Mouse (Mus musculus) forelimb bud, embryonic 11.5 days (tissue): Measurements from ENCODE around the gene Prn.

Experiments
- DNase-seq: peaks from one replicate; pipeline ENCODE4 v3.0.0-alpha.2; 2012; ENCODE audit warnings: low read depth, low spot score

The Prn gene

GRCm38 (mm10) chr2:131948916-131949639 is 39.3 kb downstream of the Prn start:
- DNase-seq, result no peak

- no peak for DNase-seq
These were observed 40.2 kb downstream of the Prn start for GRCm38 (mm10) chr2:131949767-131950597.

GRCm38 (mm10) chr2:131950598-131951095 is 40.9 kb downstream of the Prn start, which contains the start of gene Prnd:
Gene Prnd, plus strand, starts transcription at chr2:131950861.
- no peak for DNase-seq

DNA sequence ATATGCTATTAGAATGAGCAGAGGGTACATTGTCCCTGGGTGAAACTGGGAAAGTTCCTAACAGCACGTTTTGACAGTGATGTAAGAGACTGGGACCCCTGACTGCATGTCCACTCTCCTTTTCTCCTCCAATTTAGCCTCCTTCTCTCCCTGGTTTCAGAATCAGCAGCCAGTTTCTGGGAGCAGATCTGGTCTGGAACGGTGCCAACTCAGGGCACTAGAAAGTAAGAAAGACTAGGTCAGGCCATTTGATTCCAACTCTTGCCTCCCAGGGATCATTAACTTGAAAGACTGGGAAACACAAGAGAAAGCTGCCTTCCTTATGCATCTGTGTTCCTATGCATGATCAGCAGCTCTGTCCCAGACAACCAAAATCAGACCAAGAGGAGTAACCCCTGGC is 42.7 kb downstream of the Prn start:
- DNase-seq, result no peak

- DNase-seq, result no peak
These were observed 43.3 kb downstream of the Prn start for GRCm38 (mm10) chr2:131952961-131953538.

DNA sequence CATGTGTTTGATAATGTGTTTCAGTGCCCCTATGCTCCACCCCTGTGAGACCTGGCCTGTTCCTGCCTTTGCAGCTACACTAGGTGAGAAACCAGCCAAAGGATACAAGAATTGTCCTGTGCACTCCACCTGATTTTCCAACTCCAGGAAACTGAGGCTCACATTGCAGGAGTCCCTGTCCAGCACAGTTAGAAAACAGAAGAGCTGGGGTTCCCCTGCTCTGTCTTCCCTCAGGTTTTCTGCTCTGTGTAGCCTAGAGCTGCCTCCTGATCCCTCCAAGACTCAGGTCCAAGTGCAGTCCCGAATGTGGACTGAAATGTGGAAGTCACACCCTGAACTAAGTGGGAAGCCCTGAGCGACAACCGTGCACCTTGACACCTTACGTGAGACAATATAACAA is 44.0 kb downstream of the Prn start:
- no peak for DNase-seq

- no peak for DNase-seq
These were observed 45.1 kb downstream of the Prn start for GRCm38 (mm10) chr2:131954835-131955234.

DNA sequence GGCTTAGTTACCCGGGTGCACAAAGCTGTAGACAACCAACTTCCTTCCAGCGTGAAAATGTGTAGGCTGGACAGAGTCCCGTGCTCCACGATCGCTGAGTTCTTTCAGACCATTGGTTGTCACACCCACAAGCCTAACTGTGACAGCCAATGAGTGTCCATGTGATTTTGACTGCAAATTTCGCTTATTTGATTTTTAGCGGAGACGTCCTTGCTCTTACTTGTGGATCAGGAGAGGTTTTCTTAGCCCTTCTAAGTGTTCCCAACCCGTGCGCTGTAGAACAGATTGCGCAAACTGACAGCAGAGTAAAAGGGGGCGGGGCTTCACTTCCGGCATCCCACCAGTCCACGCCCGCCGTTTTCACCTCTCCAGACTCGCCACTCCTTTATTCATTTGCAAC is 45.5 kb downstream of the Prn start:
- DNase-seq, result no peak

DNA sequence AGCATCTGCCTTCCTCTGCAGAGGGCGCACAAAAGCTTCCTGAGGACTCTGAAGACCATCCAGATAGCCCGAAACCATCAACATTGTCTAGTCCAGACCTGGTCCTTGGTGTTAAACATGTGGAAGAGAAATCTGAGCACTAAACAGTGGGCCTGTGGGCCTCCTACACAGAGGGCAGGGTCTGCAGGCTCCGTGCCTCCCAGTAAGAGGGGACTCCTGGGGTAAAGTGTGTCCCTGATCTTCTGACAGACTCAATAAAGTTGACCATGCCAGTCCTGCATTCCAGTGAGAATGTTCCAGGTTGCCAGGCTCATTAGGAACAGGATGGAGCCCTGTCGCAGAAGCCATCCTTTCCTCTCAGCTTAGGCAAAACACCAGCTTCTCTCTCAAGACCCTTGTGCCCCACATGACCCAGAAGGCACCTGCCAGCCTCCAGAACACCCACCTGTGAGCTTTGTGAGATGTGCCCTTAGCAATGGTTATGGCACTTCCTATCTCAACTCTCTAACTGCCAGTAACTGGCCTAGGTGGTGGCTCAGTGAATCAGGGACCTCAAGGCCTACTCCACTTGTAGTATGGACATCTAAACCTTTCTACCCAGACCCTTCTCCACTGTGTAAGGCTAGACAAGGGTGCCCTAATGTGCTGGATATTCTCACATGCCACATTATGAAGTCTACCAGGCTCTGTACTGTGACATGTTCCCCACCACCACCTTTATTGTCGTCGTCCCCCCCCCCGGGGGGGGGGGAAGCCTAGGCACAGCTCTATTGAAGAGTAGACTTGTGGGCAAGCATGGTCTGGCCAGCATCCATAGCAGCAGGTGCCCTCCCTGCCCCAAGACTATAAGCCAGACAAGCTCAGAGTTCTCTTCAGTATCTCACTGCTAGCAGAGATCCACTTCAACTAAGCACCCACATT is 46.8 kb downstream of the Prn start:
- no peak for DNase-seq

DNA sequence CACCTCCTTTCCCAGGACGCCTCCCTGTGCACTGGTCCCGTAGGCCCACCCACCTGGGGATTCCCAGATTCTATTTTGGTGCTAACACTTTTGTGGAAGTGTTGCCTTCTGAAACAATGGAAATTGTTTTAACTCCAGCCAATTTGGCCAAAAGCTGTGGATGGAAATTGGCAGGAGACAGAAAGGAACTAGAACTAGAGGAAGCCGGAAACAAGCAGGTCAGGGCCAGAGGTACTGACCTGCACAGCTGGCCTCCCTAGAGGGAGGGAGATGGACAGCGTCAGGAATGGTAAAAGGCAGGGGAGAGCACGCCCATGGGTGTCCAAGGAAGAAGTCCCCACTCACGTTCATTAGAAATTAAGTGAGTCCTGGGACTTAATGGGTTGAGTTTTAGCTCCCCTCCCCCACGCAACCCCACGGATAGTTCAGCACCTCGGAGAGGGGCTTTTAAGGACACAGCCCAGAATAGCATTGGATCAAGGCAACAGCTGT is 48.0 kb downstream of the Prn start:
- DNase-seq, result no peak

DNA sequence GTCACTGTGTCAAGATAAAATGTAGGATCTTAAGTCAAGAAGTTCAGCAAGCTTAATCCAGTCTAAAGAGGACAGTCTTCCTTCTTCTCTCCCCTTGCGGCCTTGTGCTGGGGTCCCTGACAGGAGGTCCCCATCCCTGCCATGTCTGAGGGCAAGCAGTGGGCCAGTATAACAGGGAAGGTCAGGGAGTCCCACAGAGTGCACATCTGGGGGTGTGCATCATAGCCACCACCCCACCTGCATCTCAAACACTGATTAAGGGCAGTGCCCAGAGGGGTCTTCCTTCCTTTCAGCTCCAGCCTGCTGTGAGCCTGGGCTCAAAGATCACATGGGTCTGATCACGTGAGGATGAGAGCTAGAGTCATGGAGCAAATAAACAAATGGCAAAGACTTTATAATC is 51.9 kb downstream of the Prn start:
- no peak for DNase-seq

DNA sequence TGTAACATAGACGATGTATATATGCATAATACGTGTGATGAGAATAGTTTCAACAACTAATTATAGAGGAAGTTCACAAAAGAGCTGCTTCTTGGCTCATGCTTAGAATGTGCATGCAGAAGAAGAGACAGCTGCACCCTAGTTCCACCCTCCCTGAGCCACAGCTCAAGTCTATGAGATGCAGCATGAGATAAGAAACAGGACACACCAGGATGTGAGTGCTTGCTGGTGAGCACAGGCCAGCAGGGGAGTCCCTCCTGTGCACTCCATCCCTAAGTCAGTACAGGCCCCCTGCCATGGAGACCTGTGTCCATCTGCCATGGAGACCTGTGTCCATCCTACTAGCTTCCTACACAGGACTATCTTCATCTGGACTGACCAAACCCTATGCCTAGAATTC is 60.8 kb downstream of the Prn start:
- no peak for DNase-seq

- DNase-seq, result no peak
These were observed 61.3 kb downstream of the Prn start for GRCm38 (mm10) chr2:131971098-131971497.

DNA sequence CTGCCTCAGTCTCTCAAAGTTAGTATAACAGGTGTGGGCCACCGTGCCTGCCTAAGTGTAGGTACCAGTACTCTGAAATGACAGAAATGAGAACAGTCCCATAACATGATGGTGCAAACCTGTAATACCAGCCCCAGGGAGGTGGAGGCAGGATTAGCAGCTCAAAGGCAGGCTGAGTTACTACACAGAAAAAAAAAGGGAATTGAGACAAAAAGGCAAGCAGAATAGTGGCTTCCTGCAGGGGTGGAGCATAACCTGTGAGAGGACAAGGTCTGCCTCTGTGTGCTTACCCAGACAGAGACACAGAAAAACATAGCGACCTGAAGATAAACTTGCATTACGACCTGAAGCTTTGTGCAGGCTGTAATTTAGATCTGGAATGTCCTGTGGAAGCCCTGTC is 66.9 kb downstream of the Prn start:
- DNase-seq, result no peak

DNA sequence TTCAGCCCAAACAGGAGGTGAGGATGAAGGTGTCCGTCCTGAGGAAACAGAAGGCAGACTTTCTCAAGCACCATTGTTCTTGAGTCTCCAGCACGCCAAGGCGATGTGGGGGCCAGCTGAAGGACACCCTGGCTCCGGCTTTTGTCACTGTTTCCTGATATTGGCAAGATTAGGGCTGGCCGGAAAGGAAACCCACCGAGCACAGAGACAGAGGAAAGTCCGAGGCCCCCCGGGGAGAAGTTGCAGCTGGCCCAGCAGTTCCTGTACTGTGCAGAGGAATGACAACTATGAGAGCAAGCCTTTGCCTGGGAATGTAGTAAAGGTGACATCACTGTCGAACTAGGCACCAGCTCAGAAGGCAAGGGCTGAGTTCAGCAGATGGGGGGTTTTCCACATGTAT is 71.1 kb downstream of the Prn start:
- DNase-seq, result no peak

DNA sequence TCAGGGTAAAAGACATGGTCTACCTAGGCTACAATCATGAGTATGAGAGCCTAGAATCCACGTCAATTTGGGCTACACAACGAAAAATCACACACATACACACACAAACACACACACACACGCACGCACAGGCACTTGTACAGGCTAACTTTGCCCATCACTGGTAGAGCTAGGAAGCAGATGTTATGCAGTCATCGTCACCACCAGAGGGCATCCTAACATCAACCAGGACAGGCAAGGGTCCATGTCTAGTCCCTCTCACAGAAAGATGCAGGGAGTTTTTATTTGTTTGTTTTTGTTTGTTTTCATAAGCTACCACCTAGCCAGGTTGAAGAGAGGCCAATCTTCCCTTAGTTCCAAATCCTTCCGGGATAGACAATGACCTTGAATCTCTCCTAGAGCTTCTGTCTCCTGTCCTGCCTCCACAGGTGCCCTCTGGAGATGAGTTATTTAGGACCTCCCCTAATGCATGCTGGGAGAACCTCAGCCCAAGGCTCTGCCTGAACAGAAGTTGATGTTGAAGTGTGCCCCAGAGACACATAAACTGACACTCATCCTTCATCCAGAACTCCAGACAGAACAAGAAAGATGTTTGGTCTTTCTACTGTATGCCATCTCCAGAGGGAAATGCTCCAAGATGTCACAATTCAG is 72.9 kb downstream of the Prn start:
- peak; percentile 68 for DNase-seq

- no peak for DNase-seq
These were observed 78.2 kb downstream of the Prn start for GRCm38 (mm10) chr2:131987950-131988349.

DNA sequence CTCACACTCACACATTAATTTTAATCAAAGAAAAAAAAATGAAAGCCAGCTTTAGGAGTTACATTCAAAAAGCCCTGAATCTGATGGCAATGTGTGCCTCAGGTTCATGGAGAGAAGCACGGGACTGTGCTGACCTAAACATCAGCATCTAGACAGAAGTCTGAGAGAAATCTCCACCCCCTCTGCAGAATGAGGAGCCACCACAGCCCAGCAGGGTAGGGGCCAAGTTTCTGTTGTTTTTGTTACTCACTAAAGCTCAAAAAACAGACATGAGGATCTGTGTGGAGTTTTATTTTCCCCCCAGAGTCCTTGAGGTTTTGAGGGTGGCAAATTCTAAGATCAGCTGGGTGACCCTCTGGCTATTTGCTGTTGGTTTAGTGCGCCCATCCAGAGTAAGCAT is 78.8 kb downstream of the Prn start:
- no peak for DNase-seq

GRCm38 (mm10) chr2:131992487-131992886 is 82.7 kb downstream of the Prn start:
- no peak for DNase-seq

DNA sequence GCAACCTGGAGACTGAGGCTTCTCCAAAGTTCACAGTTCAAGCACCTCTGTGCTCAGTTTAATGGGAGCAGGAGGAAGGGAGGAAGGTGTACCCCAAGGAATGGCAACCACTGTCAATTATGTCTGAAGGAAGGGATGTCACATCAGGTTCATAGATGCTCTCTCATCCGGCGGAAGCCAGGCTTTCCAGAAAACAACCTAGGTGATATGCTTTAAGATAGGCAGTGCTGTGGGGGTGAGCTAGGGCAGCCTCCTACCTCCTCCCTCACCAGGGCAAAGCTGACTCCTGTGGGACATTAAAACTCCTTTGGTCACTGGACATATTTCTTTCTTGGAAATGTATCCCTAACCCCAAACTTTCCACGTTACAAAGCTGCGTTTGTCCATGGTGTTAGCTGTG is 83.4 kb downstream of the Prn start:
- DNase-seq, result no peak
